Mouse (Mus musculus): ENCODE data around the gene Eri2.
A peak's percentile ranks its signal among the peaks of the same experiment; 100 is the strongest.
"Not testable (repeated sequence)": the region's sequence is repeated elsewhere in the genome, so short reads cannot be mapped to it uniquely, and the experiment has no call there.

The Eri2 gene

DNA sequence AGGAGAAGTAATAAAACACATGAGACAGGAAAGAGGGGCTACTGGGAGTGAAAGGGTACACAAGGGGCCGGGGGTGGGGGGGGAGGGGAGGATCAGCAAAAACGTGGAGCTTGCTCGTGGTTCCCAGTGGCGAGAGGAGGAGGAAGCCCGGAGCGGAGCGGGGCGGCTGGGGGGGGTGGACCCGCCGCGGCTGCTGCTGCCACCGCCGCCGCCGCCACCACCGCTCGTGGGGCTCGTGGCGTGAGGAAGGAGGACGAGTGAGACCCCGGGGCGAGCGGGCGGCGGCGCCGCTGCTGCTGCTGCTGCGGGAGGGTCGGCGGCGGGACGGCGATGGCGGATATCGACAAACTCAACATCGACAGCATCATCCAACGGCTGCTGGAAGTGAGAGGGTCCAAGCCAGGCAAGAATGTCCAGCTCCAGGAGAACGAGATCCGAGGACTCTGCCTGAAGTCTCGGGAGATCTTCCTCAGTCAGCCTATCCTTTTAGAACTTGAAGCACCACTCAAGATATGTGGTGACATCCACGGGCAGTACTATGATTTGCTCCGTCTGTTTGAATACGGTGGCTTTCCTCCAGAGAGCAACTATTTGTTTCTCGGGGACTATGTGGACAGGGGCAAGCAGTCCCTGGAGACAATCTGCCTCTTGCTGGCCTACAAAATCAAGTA, 53.9 kb downstream of the Eri2 start:
- DNase-seq, result not testable (repeated sequence)

- no peak for DNase-seq
Observed at GRCm38 (mm10) chr7:119738877-119739276, 55.0 kb downstream of the Eri2 start.

DNA sequence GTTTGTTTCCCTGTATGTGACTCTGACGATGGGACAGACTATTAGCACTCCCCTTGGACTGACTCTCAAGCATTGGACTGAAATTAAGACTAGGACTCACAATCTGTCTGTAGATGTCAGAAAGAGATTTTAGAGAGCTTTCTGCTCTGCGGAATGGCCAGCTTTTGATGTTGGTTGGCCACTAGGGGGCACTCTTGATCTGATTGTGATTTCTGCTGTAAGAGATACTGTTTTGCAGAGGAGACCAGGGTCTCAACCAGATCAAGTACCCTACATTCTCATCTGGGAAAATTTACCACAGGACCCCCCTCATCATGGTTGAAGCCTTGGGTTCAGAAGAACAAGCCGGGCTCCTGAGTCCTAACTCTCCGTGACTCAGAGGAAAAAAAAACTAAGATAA, 62.6 kb downstream of the Eri2 start:
- peak in 1 of 2 experiments; percentile 16 for DNase-seq

GRCm38 (mm10) chr7:119727621-119728020, 66.2 kb downstream of the Eri2 start:
- DNase-seq, result no peak

DNA sequence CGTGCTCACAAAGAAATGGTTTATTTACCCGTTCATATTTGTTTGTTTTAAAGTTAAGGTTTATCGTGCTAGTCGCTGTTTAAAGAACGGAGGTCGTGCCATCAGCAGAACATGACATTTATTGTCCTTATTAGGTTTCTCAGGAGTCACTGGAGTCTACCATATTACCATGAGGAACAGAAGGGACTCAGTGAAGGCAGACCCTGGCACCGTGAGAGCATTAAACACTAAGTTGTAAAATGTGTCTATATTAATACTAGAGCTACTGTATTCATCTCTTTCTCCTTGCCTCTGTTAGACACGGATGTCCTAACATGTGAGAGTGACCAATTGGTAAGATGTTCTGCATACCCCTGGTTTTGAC, 72.9 kb downstream of the Eri2 start:
- no peak for DNase-seq

- DNase-seq, result peak; percentile 95
Observed at GRCm38 (mm10) chr7:119720253-119720946, 73.5 kb downstream of the Eri2 start, which contains the start of gene Thumpd1. Gene Thumpd1, minus strand, starts transcription at chr7:119720798.

Measured in lung, postnatal 4 days (tissue).